Mouse (Mus musculus): ENCODE data around the gene Ndufa4l2.

Ndufa4l2 gene

GRCm38 (mm10) chr10:127526681-127527080, 11.9 kb downstream of the Ndufa4l2 start:
- peak; percentile 70 for DNase-seq

- no peak for DNase-seq
These were observed 12.7 kb downstream of the Ndufa4l2 start for GRCm38 (mm10) chr10:127527481-127527880.

GRCm38 (mm10) chr10:127530945-127531344, 16.2 kb downstream of the Ndufa4l2 start:
- DNase-seq = no peak

GRCm38 (mm10) chr10:127531548-127531947, 16.8 kb downstream of the Ndufa4l2 start:
- DNase-seq = no peak

- DNase-seq = no peak
These were observed 19.5 kb downstream of the Ndufa4l2 start, which contains the start of gene Nxph4 for GRCm38 (mm10) chr10:127534036-127534928. Gene Nxph4, minus strand, starts transcription at chr10:127534559.

- DNase-seq = no peak
These were observed 20.2 kb downstream of the Ndufa4l2 start for GRCm38 (mm10) chr10:127534929-127535384.

- peak; percentile 52 for DNase-seq
These were observed 22.0 kb downstream of the Ndufa4l2 start for GRCm38 (mm10) chr10:127536586-127537314.

GRCm38 (mm10) chr10:127537854-127538583, 23.3 kb downstream of the Ndufa4l2 start:
- DNase-seq = peak; percentile 85

- DNase-seq = no peak
These were observed 26.7 kb downstream of the Ndufa4l2 start for GRCm38 (mm10) chr10:127541510-127541909.

- peak; percentile 62 for DNase-seq
These were observed 27.3 kb downstream of the Ndufa4l2 start for GRCm38 (mm10) chr10:127542084-127542483.

- DNase-seq = peak; percentile 45
These were observed 28.0 kb downstream of the Ndufa4l2 start for GRCm38 (mm10) chr10:127542720-127543119.

GRCm38 (mm10) chr10:127543916-127544315, 29.1 kb downstream of the Ndufa4l2 start:
- no peak for DNase-seq

- no peak for DNase-seq
These were observed 29.6 kb downstream of the Ndufa4l2 start for GRCm38 (mm10) chr10:127544375-127544774.

GRCm38 (mm10) chr10:127546505-127546904, 31.7 kb downstream of the Ndufa4l2 start:
- DNase-seq = no peak

GRCm38 (mm10) chr10:127548236-127548635, 33.5 kb downstream of the Ndufa4l2 start:
- DNase-seq = no peak

- DNase-seq = no peak
These were observed 35.1 kb downstream of the Ndufa4l2 start for GRCm38 (mm10) chr10:127549892-127550291.

GRCm38 (mm10) chr10:127555703-127556102, 40.9 kb downstream of the Ndufa4l2 start:
- DNase-seq = no peak

GRCm38 (mm10) chr10:127557397-127557796, 42.6 kb downstream of the Ndufa4l2 start:
- no peak for DNase-seq

- DNase-seq = no peak
These were observed 46.4 kb downstream of the Ndufa4l2 start for GRCm38 (mm10) chr10:127561145-127561544.

GRCm38 (mm10) chr10:127563840-127564239, 49.1 kb downstream of the Ndufa4l2 start:
- DNase-seq = no peak

GRCm38 (mm10) chr10:127564301-127564700, 49.5 kb downstream of the Ndufa4l2 start:
- no peak for DNase-seq

All from cerebellum, adult 8-10 months (tissue).